In genomic region chr5:14028341-14028740, GRCm38 (mm10) we compare ENCODE assay signal across 14 mouse cellular contexts. TPM values are rescaled to one million over a fixed set of nuclear protein-coding genes. Genes with fewer than 3 reads are reported as not detected.
"Had no signal": no experiment of that assay in that cellular context is flagged by ENCODE, and none has a peak within 500 bp of the region (broad histone marks: within the 10 kb centered on the region; RNA-seq: fewer than 3 reads in every experiment).

No protein-coding gene starts in this region.

- H3K4me1 ChIP-seq: liver, embryonic 12.5 days had no signal

- H3K27ac ChIP-seq: kidney, postnatal 0 days; limb, embryonic 15.5 days; liver, embryonic 12.5 days; midbrain, embryonic 13.5 days; neural tube, embryonic 12.5 days; stomach, embryonic 15.5 days had no signal

- H3K36me3 ChIP-seq: limb, embryonic 15.5 days; liver, embryonic 12.5 days; midbrain, embryonic 13.5 days; neural tube, embryonic 12.5 days; stomach, embryonic 15.5 days had no signal

- H3K9ac ChIP-seq: limb, embryonic 15.5 days; liver, embryonic 12.5 days; midbrain, embryonic 13.5 days; neural tube, embryonic 12.5 days; stomach, embryonic 15.5 days had no signal

- H3K9me3 ChIP-seq: limb, embryonic 15.5 days; liver, embryonic 12.5 days; midbrain, embryonic 13.5 days; neural tube, embryonic 12.5 days; stomach, embryonic 15.5 days had no signal

- DNase-seq: kidney, adult 11 months; kidney, adult 9 months; kidney, postnatal 36 days; right cerebral cortex, postnatal 14 days; thymus, adult 2 months; thymus, postnatal 25 days had no signal

- ATAC-seq: liver, embryonic 12.5 days; midbrain, embryonic 13.5 days had no signal

- H3K27me3 ChIP-seq: stomach, embryonic 15.5 days had no signal

- H3K4me3 ChIP-seq: limb, embryonic 15.5 days; liver, embryonic 12.5 days; midbrain, embryonic 13.5 days; neural tube, embryonic 12.5 days; stomach, embryonic 15.5 days had no signal

- H3K4me2 ChIP-seq: limb, embryonic 15.5 days; liver, embryonic 12.5 days; midbrain, embryonic 13.5 days; neural tube, embryonic 12.5 days; stomach, embryonic 15.5 days had no signal

RNA-seq across cellular contexts. Expression of gene Sema3e, which starts 3.3 kb away (rescaled TPM):
- total RNA-seq: megakaryocyte progenitor cell, adult 5-6 weeks; neutrophil, adult 5-6 weeks had no signal
